Mouse (Mus musculus): ENCODE results near the gene Gm5930. TPM values are rescaled to one million over a fixed set of nuclear protein-coding genes. Genes with fewer than 3 reads are reported as not detected.
"Not testable (repeated sequence)": the region's sequence is repeated elsewhere in the genome, so short reads cannot be mapped to it uniquely, and the experiment has no call there.

The Gm5930 gene
- not detected for total RNA-seq (2022)

DNA sequence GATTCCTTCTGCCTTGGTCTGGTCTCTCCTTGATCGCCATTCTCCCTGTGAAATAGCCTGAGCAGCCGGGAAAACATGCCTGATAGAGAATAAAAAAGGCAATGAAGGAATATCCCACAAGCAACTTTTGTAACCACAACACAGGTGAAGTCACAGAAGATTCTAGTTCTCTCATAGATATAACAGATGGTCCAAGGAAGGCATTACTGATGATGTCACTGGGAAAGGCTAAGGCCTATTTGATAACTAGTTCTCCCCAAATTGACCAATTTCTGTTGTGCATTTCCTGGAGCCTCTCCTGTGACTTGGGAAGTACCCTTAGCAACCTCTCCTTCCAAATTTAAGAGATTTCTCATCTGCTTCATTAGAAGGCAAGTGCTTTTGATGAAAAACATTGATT is at the start of gene Gm5930:
Gene Gm5930, minus strand, starts transcription at position 101 of the 400 bp plus-strand sequence.
- DNase-seq: not testable (repeated sequence)

DNA sequence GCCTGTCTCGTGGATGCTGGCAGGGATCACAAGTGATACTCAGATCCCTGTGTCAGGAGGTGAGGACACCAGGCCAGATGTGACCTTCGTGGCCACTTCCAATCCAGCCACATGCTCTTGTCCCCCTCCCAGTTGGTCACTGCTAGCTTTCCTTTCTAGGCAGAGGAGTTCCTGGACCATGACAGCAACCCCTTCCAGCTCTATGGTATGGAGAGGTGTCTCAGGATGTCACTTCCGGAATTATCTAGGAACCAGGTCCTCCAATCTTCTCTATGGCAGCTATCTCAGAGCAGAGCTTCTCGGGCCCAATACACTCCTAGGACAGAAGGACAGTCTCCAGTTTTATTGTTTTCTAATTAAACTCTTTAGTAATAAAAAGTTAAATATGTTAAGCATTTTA is 45.8 kb upstream of the Gm5930 start:
- not testable (repeated sequence) for DNase-seq

DNA sequence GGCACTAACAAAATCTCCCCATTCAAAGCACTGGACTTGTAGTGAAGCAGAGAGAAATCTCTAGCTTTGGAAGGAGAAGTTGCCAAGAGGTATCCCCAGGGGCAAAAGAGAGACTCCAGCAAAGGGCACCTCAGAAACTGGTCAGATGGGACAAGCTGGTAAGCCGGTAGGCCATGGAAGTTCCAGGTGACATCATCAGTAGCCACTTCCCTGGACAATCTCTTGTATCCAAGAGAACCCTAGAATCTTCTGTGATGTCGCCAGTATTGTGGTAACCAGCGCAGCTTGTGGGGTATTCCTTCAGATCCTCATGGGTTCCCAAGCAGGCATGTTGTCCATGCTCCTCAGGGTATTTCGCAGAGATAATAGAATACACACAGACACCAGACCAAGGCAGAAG is 26.7 kb upstream of the Gm5930 start, which contains the start of gene Gm8229:
Gene Gm8229, plus strand, starts transcription at position 301 of the 400 bp plus-strand sequence.
- DNase-seq: not testable (repeated sequence)

DNA sequence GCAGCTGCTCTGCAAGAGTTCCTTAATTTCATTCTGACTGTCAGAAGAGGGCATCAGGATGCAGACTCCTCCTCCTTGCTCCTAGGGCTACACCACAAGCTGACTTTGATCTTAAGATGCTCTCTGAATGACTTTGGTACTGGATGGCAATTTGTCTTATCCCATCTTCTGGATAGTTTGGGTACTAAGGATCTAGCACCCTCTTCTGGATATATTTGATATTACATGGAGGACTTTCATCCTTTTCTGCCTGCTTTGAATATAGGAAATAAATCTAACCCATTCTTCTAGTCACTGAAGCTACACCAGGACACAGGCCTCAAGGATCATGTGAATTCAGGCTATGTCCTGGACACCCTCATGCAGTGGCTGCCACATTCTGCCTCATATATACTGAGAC is 23.9 kb upstream of the Gm5930 start:
- not testable (repeated sequence) for DNase-seq

DNA sequence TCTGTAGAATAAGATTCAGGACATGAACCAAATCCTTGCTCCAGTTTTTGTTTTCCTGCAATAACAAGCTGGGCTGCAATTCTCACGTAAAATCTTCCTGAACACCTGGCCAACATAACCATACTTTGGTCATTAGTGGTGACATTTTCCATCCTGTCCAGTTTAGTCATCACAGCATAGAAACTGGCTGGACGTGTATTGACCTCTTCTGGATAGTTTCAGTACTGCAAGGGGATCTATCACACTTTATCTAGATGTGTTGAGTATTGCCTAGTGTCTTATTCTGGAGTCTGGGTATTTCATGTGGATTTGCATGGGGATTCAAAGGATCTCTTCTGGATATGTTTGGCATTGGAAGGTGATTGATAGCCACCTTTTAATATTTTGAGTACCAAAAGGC is 23.0 kb upstream of the Gm5930 start:
- not testable (repeated sequence) for DNase-seq

DNA sequence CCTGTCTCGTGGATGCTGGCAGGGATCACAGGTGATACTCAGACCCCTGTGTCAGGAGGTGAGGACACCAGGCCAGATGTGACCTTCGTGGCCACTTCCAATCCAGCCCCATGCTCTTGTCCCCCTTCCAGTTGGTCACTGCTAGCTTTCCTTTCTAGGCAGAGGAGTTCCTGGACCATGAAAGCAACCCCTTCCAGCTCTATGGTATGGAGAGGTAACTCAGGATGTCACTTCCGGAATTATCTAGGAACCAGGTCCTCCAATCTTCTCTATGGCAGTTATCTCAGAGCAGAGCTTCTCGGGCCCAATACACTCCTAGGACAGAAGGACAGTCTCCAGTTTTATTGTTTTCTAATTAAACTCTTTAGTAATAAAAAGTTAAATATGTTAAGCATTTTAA is 26.3 kb downstream of the Gm5930 start:
- not testable (repeated sequence) for DNase-seq

DNA sequence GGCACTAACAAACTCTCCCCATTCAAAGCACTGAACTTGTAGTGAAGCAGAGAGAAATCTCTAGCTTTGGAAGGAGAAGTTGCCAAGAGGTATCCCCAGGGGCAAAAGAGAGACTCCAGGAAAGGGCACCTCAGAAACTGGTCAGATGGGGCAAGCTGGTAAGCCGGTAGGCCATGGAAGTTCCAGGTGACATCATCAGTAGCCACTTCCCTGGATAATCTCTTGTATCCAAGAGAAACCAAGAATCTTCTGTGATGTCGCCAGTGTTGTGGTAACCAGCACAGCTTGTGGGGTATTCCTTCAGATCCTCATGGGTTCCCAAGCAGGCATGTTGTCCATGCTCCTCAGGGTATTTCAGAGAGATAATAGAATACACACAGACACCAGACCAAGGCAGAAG is 53.1 kb downstream of the Gm5930 start, which contains the start of gene Gm8220:
Gene Gm8220, plus strand, starts transcription at position 301 of the 400 bp plus-strand sequence.
- not testable (repeated sequence) for DNase-seq

Other genes starting within 250 kb of the Gm5930 start
- gene Ear2, start 235.9 kb downstream of the Gm5930 start, total RNA-seq (2022): 1 to 10 TPM; 1.2 to 4.0 (median 1.3) TPM
- gene Gm3327, start 214.7 kb downstream of the Gm5930 start, total RNA-seq (2022): not detected
- not detected for gene Gm8212, start 140.9 kb downstream of the Gm5930 start, total RNA-seq (2022)
- not detected for gene 4930503E14Rik, start 125.3 kb downstream of the Gm5930 start, total RNA-seq (2022)
- not detected for gene Gm8220, start 53.0 kb downstream of the Gm5930 start, total RNA-seq (2022)
- gene Gm8229, start 26.8 kb upstream of the Gm5930 start, total RNA-seq (2022): not detected
- not detected for gene Gm3371, start 72.1 kb upstream of the Gm5930 start, total RNA-seq (2022)
- gene Gm8232, start 95.1 kb upstream of the Gm5930 start, total RNA-seq (2022): not detected
- gene BC061237, start 153.9 kb upstream of the Gm5930 start, total RNA-seq (2022): not detected
- not detected for gene Gm17093, start 179.7 kb upstream of the Gm5930 start, total RNA-seq (2022)
- not detected for gene Gm8247, start 244.6 kb upstream of the Gm5930 start, total RNA-seq (2022)

All from adrenal gland, adult 8-10 months (tissue).